Mouse (Mus musculus): ENCODE measurements around the gene Frmd8. TPM values are rescaled to one million over a fixed set of nuclear protein-coding genes. Genes with fewer than 3 reads are reported as not detected.
"Not testable (repeated sequence)": the region's sequence is repeated elsewhere in the genome, so short reads cannot be mapped to it uniquely, and the experiment has no call there.

Gene Frmd8
- total RNA-seq, 2 experiments from 2014 or later = 10.7 to 12.4 TPM

- DNase-seq (ENCODE audit: extremely low spot score in 1 of 2, low spot score in 2 of 2) = no peak
- intact Hi-C loops (cut with DNase I) = no loop called here
Measured at GRCm38 (mm10) chr19:5818590-5818977, 56.5 kb downstream of the Frmd8 start.

- DNase-seq (ENCODE audit: extremely low spot score in 1 of 2, low spot score in 2 of 2) = peak; percentile 79 to 91
- intact Hi-C loops (cut with DNase I) = no loop called here
Measured at GRCm38 (mm10) chr19:5817703-5818589, 57.1 kb downstream of the Frmd8 start.

GRCm38 (mm10) chr19:5815928-5816327, 59.1 kb downstream of the Frmd8 start:
- DNase-seq (ENCODE audit: extremely low spot score in 1 of 2, low spot score in 2 of 2) = no peak
- intact Hi-C loops (cut with DNase I) = no loop called here

GRCm38 (mm10) chr19:5815010-5815409, 60.1 kb downstream of the Frmd8 start:
- DNase-seq (ENCODE audit: extremely low spot score in 1 of 2, low spot score in 2 of 2) = no peak
- intact Hi-C loops (cut with DNase I) = no loop called here

GRCm38 (mm10) chr19:5814048-5814447, 61.0 kb downstream of the Frmd8 start:
- DNase-seq (ENCODE audit: extremely low spot score in 1 of 2, low spot score in 2 of 2); intact Hi-C loops (cut with DNase I): not testable (repeated sequence)

GRCm38 (mm10) chr19:5813567-5813966, 61.5 kb downstream of the Frmd8 start:
- no peak for DNase-seq (ENCODE audit: extremely low spot score in 1 of 2, low spot score in 2 of 2)
- intact Hi-C loops (cut with DNase I) = no loop called here

- intact Hi-C loops (cut with DNase I) = no loop called here
- DNase-seq (ENCODE audit: extremely low spot score in 1 of 2, low spot score in 2 of 2) = peak; percentile 89 to 96
Measured at GRCm38 (mm10) chr19:5811771-5812504, 63.1 kb downstream of the Frmd8 start.

GRCm38 (mm10) chr19:5810840-5811563, 64.1 kb downstream of the Frmd8 start:
- no peak for DNase-seq (ENCODE audit: extremely low spot score in 1 of 2, low spot score in 2 of 2)
- intact Hi-C loops (cut with DNase I) = no loop called here

- intact Hi-C loops (cut with DNase I) = no loop called here
- DNase-seq (ENCODE audit: extremely low spot score in 1 of 2, low spot score in 2 of 2) = peak in 1 of 2 experiments; percentile 70
Measured at GRCm38 (mm10) chr19:5810103-5810839, 64.8 kb downstream of the Frmd8 start.

- intact Hi-C loops (cut with DNase I) = no loop called here
Measured at GRCm38 (mm10) chr19:5809712-5810089, 65.4 kb downstream of the Frmd8 start.

GRCm38 (mm10) chr19:5808955-5809711, 65.9 kb downstream of the Frmd8 start:
- intact Hi-C loops (cut with DNase I) = no loop called here
- DNase-seq (ENCODE audit: extremely low spot score in 1 of 2, low spot score in 2 of 2) = no peak

More at GRCm38 (mm10) chr19:5809712-5810089, 65.4 kb downstream of the Frmd8 start:
- DNase-seq (ENCODE audit: extremely low spot score in 1 of 2, low spot score in 2 of 2) = no peak

- intact Hi-C loops (cut with DNase I) = no loop called here
- no peak for DNase-seq (ENCODE audit: extremely low spot score in 1 of 2, low spot score in 2 of 2)
Measured at GRCm38 (mm10) chr19:5807740-5808139, 67.3 kb downstream of the Frmd8 start.

GRCm38 (mm10) chr19:5806809-5807205, 68.3 kb downstream of the Frmd8 start:
- no peak for DNase-seq (ENCODE audit: extremely low spot score in 1 of 2, low spot score in 2 of 2)
- intact Hi-C loops (cut with DNase I) = no loop called here

GRCm38 (mm10) chr19:5806051-5806808, 68.8 kb downstream of the Frmd8 start:
- peak in 1 of 2 experiments; percentile 53 for DNase-seq (ENCODE audit: extremely low spot score in 1 of 2, low spot score in 2 of 2)
- intact Hi-C loops (cut with DNase I) = no loop called here

- intact Hi-C loops (cut with DNase I) = no loop called here
- DNase-seq (ENCODE audit: extremely low spot score in 1 of 2, low spot score in 2 of 2) = no peak
Measured at GRCm38 (mm10) chr19:5804371-5804899, 70.6 kb downstream of the Frmd8 start.

GRCm38 (mm10) chr19:5803881-5804279, 71.2 kb downstream of the Frmd8 start:
- no peak for DNase-seq (ENCODE audit: extremely low spot score in 1 of 2, low spot score in 2 of 2)
- intact Hi-C loops (cut with DNase I) = no loop called here

Measured in left cerebral cortex, postnatal 10 days (tissue).